Mouse (Mus musculus): ENCODE results near the gene Mycbp2.

- TF ChIP-seq CTCF (IDR thresholded peaks at IDR 0.05; ENCODE audit: extremely low read depth, insufficient read length, insufficient replicate concordance, low read depth, low read length) (no peak), POLR2A (IDR thresholded peaks at IDR 0.05; ENCODE audit: low read depth, low read length) (no peak)
These were observed 268.4 kb downstream of the Mycbp2 start for GRCm38 (mm10) chr14:103078006-103078912.

Measured in small intestine, adult 2 months (tissue).